Comparison of ENCODE assay signal across 9 mouse cellular contexts in genomic region chr17:73970361-73971027, GRCm38 (mm10). TPM values are rescaled to one million over a fixed set of nuclear protein-coding genes. Genes with fewer than 3 reads are reported as not detected.
A peak's percentile ranks its signal among the peaks of the same experiment; 100 is the strongest.
DNase-seq lines count a peak whose midpoint lies in the region; ATAC-seq and TF ChIP-seq lines count a peak whose summit lies in the region.
"Had no signal": no experiment of that assay in that cellular context is flagged by ENCODE, and none has a peak within 500 bp of the region (broad histone marks: within the 10 kb centered on the region; RNA-seq: fewer than 3 reads in every experiment).

No protein-coding gene starts in this region.

- H3K27ac ChIP-seq in heart, embryonic 15.5 days = peak overlapping the region; percentile 25; the same call in 1 of the 2 replicates

- H3K4me1 ChIP-seq in heart, embryonic 15.5 days (replicated peaks) = peaks cover 9% of the 10 kb centered on the region

- H3K79me2 ChIP-seq in myocyte (ENCODE audit: control insufficient read depth, insufficient read depth) = no peaks in the 10 kb centered on the region

- no peak overlapping the region for H3K4me3 ChIP-seq in heart, embryonic 15.5 days
- no peak overlapping the region for H3K4me3 ChIP-seq in myocyte

- intact Hi-C loops in left cerebral cortex, postnatal 14 days (cut with DNase I) = no loop called here
- intact Hi-C loops in left cerebral cortex, postnatal 36 days (cut with DNase I) = no loop called here

- H3K27me3 ChIP-seq in heart, embryonic 15.5 days = no peaks in the 10 kb centered on the region
- H3K27me3 ChIP-seq in myocyte (ENCODE audit: control insufficient read depth, insufficient read depth, insufficient read length) = no peaks in the 10 kb centered on the region
- H3K27me3 ChIP-seq: Patski had no signal

- TF ChIP-seq POLR2A in myocyte (IDR thresholded peaks at IDR 0.05; ENCODE audit: insufficient read length, low read depth) = no peak

- H3ac ChIP-seq in myocyte (ENCODE audit: control insufficient read depth, insufficient read length) = no peak overlapping the region

- H3K36me3 ChIP-seq in heart, embryonic 15.5 days = no peaks in the 10 kb centered on the region
- no peaks in the 10 kb centered on the region for H3K36me3 ChIP-seq in myocyte (ENCODE audit: control insufficient read depth, insufficient read depth)

- H3K9me3 ChIP-seq in heart, embryonic 15.5 days (replicated peaks) = no peaks in the 10 kb centered on the region

- ATAC-seq in heart, embryonic 15.5 days (replicated peaks; ENCODE audit: insufficient number of reproducible peaks, insufficient read depth, low FRiP score, low read depth) = 0 out of 2 replicates have a peak, but pooled peaks have one; percentile 58
- ATAC-seq: Patski had no signal

- WGBS in heart, embryonic 15.5 days = 33% methylated on average over 3 of the region's 3 CpGs

- no peak overlapping the region for H3K4me2 ChIP-seq in heart, embryonic 15.5 days
- peak overlapping the region; percentile 69 for H3K4me2 ChIP-seq in myocyte (ENCODE audit: low read depth)

- no peak overlapping the region for H3K9ac ChIP-seq in heart, embryonic 15.5 days

- DNase-seq in left cerebral cortex, postnatal 14 days (ENCODE audit: low spot score in 2 of 2) = peak; percentile 17 to 22
- no peak for DNase-seq in left cerebral cortex, postnatal 36 days (ENCODE audit: low spot score in 2 of 2)
- peak; percentile 57 to 76 for DNase-seq in adrenal gland, postnatal 36 days
- DNase-seq in layer of hippocampus, adult 9-11 months = peak; percentile 63
- no peak for DNase-seq in thymus, postnatal 36 days
- no peak for DNase-seq in thymus, postnatal 4 days

TF ChIP-seq in myocyte, 11 proteins besides CTCF, POLR2A, EP300 and RAD21:
- TF ChIP-seq REST (IDR thresholded peaks at IDR 0.05; ENCODE audit: insufficient read depth, insufficient read length) = no peak
- TF ChIP-seq MAX (IDR thresholded peaks at IDR 0.05; ENCODE audit: low read depth) = no peak
- TF ChIP-seq MYOG (IDR thresholded peaks at IDR 0.05; ENCODE audit: control insufficient read depth in 1 of 3, insufficient read depth in 1 of 3, insufficient read length in 2 of 3, low read depth in 2 of 3) = no peak
- no peak for TF ChIP-seq TCF3 (IDR thresholded peaks at IDR 0.05; ENCODE audit: insufficient read length, low read depth)
- TF ChIP-seq CEBPB (IDR thresholded peaks at IDR 0.05; ENCODE audit: insufficient read depth, poor library complexity, severe bottlenecking) = no peak
- no peak for TF ChIP-seq POLR2AphosphoS2 (IDR thresholded peaks at IDR 0.05; ENCODE audit: insufficient read length, low read depth)
- no peak for TF ChIP-seq USF1 (IDR thresholded peaks at IDR 0.05; ENCODE audit: low read depth)
- no peak for TF ChIP-seq TCF12 (IDR thresholded peaks at IDR 0.05; ENCODE audit: insufficient read depth, poor library complexity, severe bottlenecking)
- no peak for TF ChIP-seq MYOD1 (IDR thresholded peaks at IDR 0.05; ENCODE audit: control insufficient read depth in 1 of 3, insufficient read length in 2 of 3, low read depth in 2 of 3)
- no peak for TF ChIP-seq E2F4 (IDR thresholded peaks at IDR 0.05; ENCODE audit: insufficient read depth)
- TF ChIP-seq SRF (IDR thresholded peaks at IDR 0.05; ENCODE audit: control insufficient read depth, insufficient read length, low read depth) = no peak
TF ChIP-seq in myocyte: peak in this region for 0.

RNA-seq across cellular contexts. Expression of gene Xdh, which starts 20.5 kb away (rescaled TPM):
- under 1 TPM; 0.77 to 0.99 TPM for total RNA-seq in left cerebral cortex, postnatal 14 days (2021)
- 10 to 100 TPM in 1 of 2 experiments, 1 to 10 TPM in 1; 5.5 to 14.9 TPM for total RNA-seq in left cerebral cortex, postnatal 36 days (2021)
- total RNA-seq in adrenal gland, postnatal 36 days (2021) = 100 to 1,000 TPM; 334 to 458 TPM
- polyA plus RNA-seq in heart, embryonic 15.5 days (2015; fragmentation: Nextera tagmentation; extraction: Ambion mirVana) = 2.0 TPM in 2 replicates
- 0.55 TPM for polyA plus RNA-seq in myocyte (2012; fragmentation: generic; extraction: Trizol)

Comparison
In these comparisons a context has a peak if more than half of its experiments do, and no peak if none do; other contexts are left out.
1. DNase-seq: peak in left cerebral cortex, postnatal 14 days (2 of 2), adrenal gland, postnatal 36 days (2 of 2) and layer of hippocampus, adult 9-11 months (single experiment); none in left cerebral cortex, postnatal 36 days (0 of 2), thymus, postnatal 36 days (0 of 2) and thymus, postnatal 4 days (single experiment).
2. RNA of gene Xdh, which starts 20.5 kb away (total RNA-seq): 334 to 458 TPM in adrenal gland, postnatal 36 days; 5.5 to 14.9 TPM in left cerebral cortex, postnatal 36 days and 0.77 to 0.99 TPM in left cerebral cortex, postnatal 14 days; every median in the first group is over 10 times any median in the second.